Mouse (Mus musculus): ENCODE measurements around the gene Zfp839. TPM values are rescaled to one million over a fixed set of nuclear protein-coding genes. Genes with fewer than 3 reads are reported as not detected.

The Zfp839 gene
- total and polyA plus RNA-seq, 3 experiments: 4.2 to 5.0 TPM; not detected in 1

DNA sequence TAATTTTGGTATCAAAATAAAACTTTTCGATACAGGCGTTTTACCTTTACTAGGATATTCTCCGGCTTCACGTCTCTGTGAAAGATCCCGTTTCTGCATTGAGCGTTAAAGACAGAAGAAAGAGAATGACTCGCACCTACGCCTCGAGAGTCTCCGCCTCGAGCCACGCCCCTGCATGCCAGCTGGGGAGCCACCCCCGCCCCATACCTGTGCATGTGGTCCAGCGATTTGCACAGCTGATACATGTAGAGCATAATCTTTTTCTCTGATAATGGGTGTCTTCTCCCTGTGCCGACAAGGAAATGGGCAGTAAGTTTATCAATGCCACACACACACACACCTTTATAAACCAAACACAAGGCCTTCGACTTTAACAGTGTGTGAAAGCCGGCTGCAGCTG is 35.1 kb upstream of the Zfp839 start:
- Histone ChIP-seq H3K27me3 (ENCODE audit: control insufficient read depth in 1 of 2, insufficient read depth in 2 of 2, low read length in 2 of 2) (no peaks in the 10 kb centered on the region), H3K4me3 (ENCODE audit: control insufficient read depth in 1 of 2, insufficient read depth in 1 of 2, low read depth in 2 of 2, low read length in 2 of 2) (no peak overlapping the region), H3K9me3 (replicated peaks; ENCODE audit: insufficient read depth, low read length) (no peaks in the 10 kb centered on the region), H3K27ac (ENCODE audit: control insufficient read depth, low read depth, low read length) (no peak overlapping the region), H3K9ac (ENCODE audit: control insufficient read depth, low read depth, low read length, poor library complexity, severe bottlenecking) (no peak overlapping the region), H3K4me1 (ENCODE audit: control insufficient read depth in 1 of 2, insufficient read depth in 2 of 2, low read length in 2 of 2) (no peaks in the 10 kb centered on the region), H3K36me3 (ENCODE audit: control insufficient read depth in 1 of 2, insufficient read depth in 2 of 2, low read length in 2 of 2) (no peaks in the 10 kb centered on the region), H3K79me2 (ENCODE audit: control insufficient read depth, insufficient read depth, low read length, poor library complexity) (no peaks in the 10 kb centered on the region)
- TF ChIP-seq USF2 (IDR thresholded peaks at IDR 0.05; ENCODE audit: borderline replicate concordance in 1 of 2, insufficient read depth in 1 of 2, low read depth in 1 of 2, low read length in 2 of 2): no peak
- no peak for TF ChIP-seq ZMIZ1 (IDR thresholded peaks at IDR 0.05; ENCODE audit: low read depth, low read length)
- no peak for TF ChIP-seq HCFC1 (IDR thresholded peaks at IDR 0.05; ENCODE audit: low read depth, low read length)
- TF ChIP-seq GABPA (IDR thresholded peaks at IDR 0.05; ENCODE audit: low read depth, low read length): no peak
- no peak for DNase-seq (ENCODE audit: low read depth, low spot score)

DNA sequence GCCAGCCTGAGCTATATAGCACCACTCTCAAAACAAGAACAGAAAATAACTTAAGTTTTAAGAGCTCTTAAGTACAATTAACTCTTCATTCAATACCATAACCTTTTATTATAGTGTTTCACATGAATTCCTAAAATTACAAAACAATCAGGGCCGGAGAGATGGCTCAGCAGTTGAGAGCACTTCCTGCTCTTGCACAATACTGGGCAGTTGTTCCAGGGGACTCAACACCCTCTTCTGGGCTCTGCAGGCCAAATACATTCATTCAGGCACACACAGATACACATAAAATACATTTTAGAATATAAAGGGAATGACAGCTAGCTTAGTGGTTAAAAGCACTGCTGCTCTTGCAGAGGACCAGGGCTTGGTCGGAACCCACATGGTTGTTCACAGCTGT is 33.2 kb upstream of the Zfp839 start:
- Histone ChIP-seq H3K4me1 (ENCODE audit: control insufficient read depth in 1 of 2, insufficient read depth in 2 of 2, low read length in 2 of 2) (no peaks in the 10 kb centered on the region), H3K4me3 (ENCODE audit: control insufficient read depth in 1 of 2, insufficient read depth in 1 of 2, low read depth in 2 of 2, low read length in 2 of 2) (no peak overlapping the region), H3K9ac (ENCODE audit: control insufficient read depth, low read depth, low read length, poor library complexity, severe bottlenecking) (no peak overlapping the region), H3K9me3 (replicated peaks; ENCODE audit: insufficient read depth, low read length) (no peaks in the 10 kb centered on the region), H3K27ac (ENCODE audit: control insufficient read depth, low read depth, low read length) (no peak overlapping the region), H3K79me2 (ENCODE audit: control insufficient read depth, insufficient read depth, low read length, poor library complexity) (no peaks in the 10 kb centered on the region), H3K27me3 (ENCODE audit: control insufficient read depth in 1 of 2, insufficient read depth in 2 of 2, low read length in 2 of 2) (no peaks in the 10 kb centered on the region), H3K36me3 (ENCODE audit: control insufficient read depth in 1 of 2, insufficient read depth in 2 of 2, low read length in 2 of 2) (no peaks in the 10 kb centered on the region)
- DNase-seq (ENCODE audit: low read depth, low spot score): no peak
- TF ChIP-seq RAD21 (IDR thresholded peaks at IDR 0.05; ENCODE audit: low read depth, low read length): no peak
- TF ChIP-seq E2F4 (IDR thresholded peaks at IDR 0.05; ENCODE audit: borderline replicate concordance, low read depth, low read length): no peak

DNA sequence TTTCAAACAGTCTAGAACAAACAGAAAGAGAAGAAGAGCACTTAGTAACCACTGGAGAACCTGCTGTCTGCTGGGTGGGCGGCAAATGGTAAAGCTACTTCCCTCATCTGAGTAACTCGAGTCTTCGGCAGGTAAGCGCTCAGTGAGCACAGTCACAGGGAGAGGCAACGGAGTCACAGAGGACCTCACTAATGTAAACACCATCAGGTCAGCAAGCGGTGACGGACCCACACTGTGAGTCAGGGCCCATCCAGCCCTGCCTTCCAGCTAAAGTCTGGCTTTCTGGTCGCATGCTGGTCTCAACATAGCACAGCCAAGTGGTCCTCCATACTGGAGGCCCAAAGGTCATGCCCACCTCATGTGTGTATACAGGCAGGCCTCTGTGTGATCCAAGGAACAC is 30.7 kb upstream of the Zfp839 start:
- H3K9me3 ChIP-seq (replicated peaks; ENCODE audit: insufficient read depth, low read length): no peaks in the 10 kb centered on the region
- TF ChIP-seq UBTF (IDR thresholded peaks at IDR 0.05; ENCODE audit: borderline replicate concordance, insufficient read depth, low read depth, low read length) (no peak), USF2 (IDR thresholded peaks at IDR 0.05; ENCODE audit: borderline replicate concordance in 1 of 2, insufficient read depth in 1 of 2, low read depth in 1 of 2, low read length in 2 of 2) (no peak), JUND (IDR thresholded peaks at IDR 0.05; ENCODE audit: low read depth, low read length) (no peak), TAL1 (IDR thresholded peaks at IDR 0.05; ENCODE audit: low read length) (no peak), ZKSCAN1 (IDR thresholded peaks at IDR 0.05; ENCODE audit: low read depth, low read length) (no peak), POLR2AphosphoS5 (IDR thresholded peaks at IDR 0.05; ENCODE audit: borderline replicate concordance, low read depth, low read length) (no peak), HCFC1 (IDR thresholded peaks at IDR 0.05; ENCODE audit: low read depth, low read length) (no peak), MAZ (IDR thresholded peaks at IDR 0.05; ENCODE audit: low read depth, low read length) (no peak), SIN3A (IDR thresholded peaks at IDR 0.05; ENCODE audit: low read length) (no peak), MXI1 (IDR thresholded peaks at IDR 0.05; ENCODE audit: low read depth, low read length) (no peak), ZNF384 (IDR thresholded peaks at IDR 0.05; ENCODE audit: low read depth, low read length) (no peak), GATA1 (IDR thresholded peaks at IDR 0.05; ENCODE audit: low read depth, low read length) (no peak), RCOR1 (IDR thresholded peaks at IDR 0.05; ENCODE audit: low read depth, low read length) (no peak), MYC (IDR thresholded peaks at IDR 0.05; ENCODE audit: low read depth, low read length) (no peak), ZMIZ1 (IDR thresholded peaks at IDR 0.05; ENCODE audit: low read depth, low read length) (no peak)
- no peaks in the 10 kb centered on the region for H3K4me1 ChIP-seq (ENCODE audit: control insufficient read depth in 1 of 2, insufficient read depth in 2 of 2, low read length in 2 of 2)
- no peak overlapping the region for H3K9ac ChIP-seq (ENCODE audit: control insufficient read depth, low read depth, low read length, poor library complexity, severe bottlenecking)
- H3K36me3 ChIP-seq (ENCODE audit: control insufficient read depth in 1 of 2, insufficient read depth in 2 of 2, low read length in 2 of 2): no peaks in the 10 kb centered on the region
- no peaks in the 10 kb centered on the region for H3K27me3 ChIP-seq (ENCODE audit: control insufficient read depth in 1 of 2, insufficient read depth in 2 of 2, low read length in 2 of 2)
- H3K79me2 ChIP-seq (ENCODE audit: control insufficient read depth, insufficient read depth, low read length, poor library complexity): no peaks in the 10 kb centered on the region
- no peak overlapping the region for H3K4me3 ChIP-seq (ENCODE audit: control insufficient read depth in 1 of 2, insufficient read depth in 1 of 2, low read depth in 2 of 2, low read length in 2 of 2)
- no peak for DNase-seq (ENCODE audit: low read depth, low spot score)
- no peak overlapping the region for H3K27ac ChIP-seq (ENCODE audit: control insufficient read depth, low read depth, low read length)
